Mouse (Mus musculus) ES-E14 (cell line): ENCODE measurements around the gene Rad9a. TPM values are rescaled to one million over a fixed set of nuclear protein-coding genes. Genes with fewer than 3 reads are reported as not detected.

Source experiments
- DNase-seq: peaks from one replicate; pipeline ENCODE4 v3.0.0-alpha.2; 2013; ENCODE audit warnings: low read depth, low spot score
- H3K27ac ChIP-seq: 2 replicates; pipeline ENCODE4 v1.5.1; 2012; ENCODE audit warnings: low read depth, mild to moderate bottlenecking, low read length, moderate library complexity, mixed read lengths; ENCODE audit not compliant: poor library complexity, insufficient read depth, severe bottlenecking
- H3K36me3 ChIP-seq: 2 replicates; pipeline ENCODE4 v1.6.1; 2012; ENCODE audit warnings: mild to moderate bottlenecking, low read length, moderate library complexity, mixed read lengths; ENCODE audit not compliant: control insufficient read depth, poor library complexity, insufficient read depth, severe bottlenecking
- H3K4me1 ChIP-seq, 2 experiments: fragments of 150-350 bp in 1 of 2; sonication (generic) in 1 of 2; 2 replicates each; pipeline ENCODE4 v1.6.1; 2012; ENCODE audit warnings: low read length in 2 of 2, mild to moderate bottlenecking in 1 of 2, mixed read lengths in 1 of 2; ENCODE audit not compliant: control insufficient read depth in 2 of 2, insufficient read depth in 2 of 2, poor library complexity in 1 of 2
- H3K4me3 ChIP-seq, 2 experiments: fragments of 150-350 bp in 1 of 2; sonication (generic) in 1 of 2; 2 replicates each; pipeline ENCODE4 v1.5.1; 2012; ENCODE audit warnings: low read length in 2 of 2, low read depth in 1 of 2, mild to moderate bottlenecking in 1 of 2, mixed read lengths in 1 of 2; ENCODE audit not compliant: insufficient read depth in 1 of 2, poor library complexity in 1 of 2, severe bottlenecking in 1 of 2
- H3K9ac ChIP-seq: 2 replicates; pipeline ENCODE4 v1.6.1; 2012; ENCODE audit warnings: low read depth, mild to moderate bottlenecking, low read length, mixed read lengths; ENCODE audit not compliant: poor library complexity, insufficient read depth, severe bottlenecking
- H3K9me3 ChIP-seq: fragments of 150-350 bp; sonication (generic); 2 replicates; pipeline ENCODE4 v1.6.1; 2012; ENCODE audit warnings: low read depth, mild to moderate bottlenecking, low read length; ENCODE audit not compliant: control insufficient read depth, insufficient read depth
- CHD2 ChIP-seq: IDR thresholded peaks from 2 replicates; pipeline ENCODE4 v1.6.1; 2014; ENCODE audit warnings: mild to moderate bottlenecking, low read depth, low read length, inconsistent platforms
- HCFC1 ChIP-seq: IDR thresholded peaks from 2 replicates; pipeline ENCODE4 v1.6.1; 2012; ENCODE audit warnings: low read length, inconsistent platforms, borderline replicate concordance; ENCODE audit not compliant: insufficient read depth
- MAFK ChIP-seq: IDR thresholded peaks from 2 replicates; pipeline ENCODE4 v1.6.1; 2014; ENCODE audit warnings: mild to moderate bottlenecking, low read depth, low read length, inconsistent platforms; ENCODE audit not compliant: insufficient read depth
- ZC3H11A ChIP-seq: IDR thresholded peaks from 2 replicates; pipeline ENCODE4 v1.6.1; 2012; ENCODE audit warnings: low read depth, mild to moderate bottlenecking, inconsistent platforms, low read length, borderline replicate concordance
- ZNF384 ChIP-seq: IDR thresholded peaks from 2 replicates; pipeline ENCODE4 v1.6.1; 2012; ENCODE audit warnings: low read depth, low read length, inconsistent platforms
- in situ Hi-C, 2 experiments: fragments of 600-800 bp; cut with MboI; formaldehyde crosslinking; loops; one replicate each; pipeline ENCODE4 v1.15.1; 2025; ENCODE audit warnings: low sequenced_read_pairs in 2 of 2, inconsistent platforms in 1 of 2; ENCODE audit not compliant: unreplicated experiment in 2 of 2
- total RNA-seq: library from RNA; depleted of rRNA; stranded (reverse); fragments of 300-350 nt; gene quantifications from 2 replicates; pipeline ENCODE4 v1.2.3, GENCODE M21; 2012

Rad9a gene
- total RNA-seq, 1 experiment = 33.1 TPM

- in situ Hi-C loops = no loop called here
- peaks cover 0 to 32% of the 10 kb centered on the region in 2 experiments; a peak in 2 of 4 replicates for H3K4me1 ChIP-seq
- H3K9me3 ChIP-seq = no peaks in the 10 kb centered on the region
- H3K4me3 ChIP-seq = no peak overlapping the region
- no peak for DNase-seq
- H3K36me3 ChIP-seq = peaks cover 25% of the 10 kb centered on the region
- H3K27ac ChIP-seq = no peak overlapping the region
- no peak overlapping the region for H3K9ac ChIP-seq
- TF ChIP-seq ZNF384 (no peak), CHD2 (no peak), MAFK (no peak), HCFC1 (no peak), ZC3H11A (no peak)
These were observed 44.7 kb downstream of the Rad9a start for GRCm38 (mm10) chr19:4156771-4157170.

- Histone ChIP-seq H3K4me1 (peaks cover 0 to 36% of the 10 kb centered on the region in 2 experiments; a peak in 2 of 4 replicates), H3K27ac (no peak overlapping the region), H3K36me3 (peaks cover 29% of the 10 kb centered on the region), H3K9me3 (no peaks in the 10 kb centered on the region), H3K4me3 (peak overlapping the region; percentile 35 to 39; a peak in 2 of 4 replicates), H3K9ac (peak overlapping the region; percentile 31; the same call in 1 of the 2 replicates)
- in situ Hi-C loops = no loop called here
- no peak for DNase-seq
- no peak for TF ChIP-seq ZNF384
- no peak for TF ChIP-seq HCFC1
- TF ChIP-seq ZC3H11A = no peak
- no peak for TF ChIP-seq CHD2
- no peak for TF ChIP-seq MAFK
These were observed 45.3 kb downstream of the Rad9a start for GRCm38 (mm10) chr19:4156073-4156579.

- in situ Hi-C loops = no loop called here
- H3K27ac ChIP-seq = no peak overlapping the region
- peak overlapping the region; percentile 31; the same call in 1 of the 2 replicates for H3K9ac ChIP-seq
- no peaks in the 10 kb centered on the region for H3K9me3 ChIP-seq
- H3K4me1 ChIP-seq = peaks cover 0 to 38% of the 10 kb centered on the region in 2 experiments; a peak in 3 of 4 replicates
- DNase-seq = no peak
- peaks cover 34% of the 10 kb centered on the region for H3K36me3 ChIP-seq
- TF ChIP-seq CHD2 (no peak), ZC3H11A (no peak), MAFK (no peak), HCFC1 (no peak), ZNF384 (no peak)
- peak overlapping the region; percentile 35 to 39; a peak in 3 of 4 replicates for H3K4me3 ChIP-seq
These were observed 46.0 kb downstream of the Rad9a start for GRCm38 (mm10) chr19:4155223-4156072.

- in situ Hi-C loops = no loop called here
- H3K4me3 ChIP-seq = no peak overlapping the region; a peak in 1 of 4 replicates
These were observed 46.8 kb downstream of the Rad9a start for GRCm38 (mm10) chr19:4154437-4155222.

More at GRCm38 (mm10) chr19:4154437-4155222, 46.8 kb downstream of the Rad9a start:
- no peak overlapping the region for H3K27ac ChIP-seq
- H3K4me1 ChIP-seq = peaks cover 0 to 46% of the 10 kb centered on the region in 2 experiments; a peak in 3 of 4 replicates
- DNase-seq = no peak
- H3K9me3 ChIP-seq = no peaks in the 10 kb centered on the region
- TF ChIP-seq MAFK = no peak
- no peak for TF ChIP-seq ZNF384
- TF ChIP-seq CHD2 = no peak
- no peak for TF ChIP-seq ZC3H11A
- TF ChIP-seq HCFC1 = no peak
- peaks cover 40% of the 10 kb centered on the region for H3K36me3 ChIP-seq
- H3K9ac ChIP-seq = peak overlapping the region; percentile 21; the same call in 1 of the 2 replicates
